Mouse (Mus musculus) limb, embryonic 12.5 days (tissue): Measurements from ENCODE around the gene Mt1. TPM values are rescaled to one million over a fixed set of nuclear protein-coding genes. Genes with fewer than 3 reads are reported as not detected.

Experiments
- ATAC-seq: fragments of 200-750 bp; cut with Nextera tagmentation; 2 replicates; pipeline ENCODE4 v1.8.0; 2017; ENCODE audit warnings: low read depth, moderate TSS enrichment; ENCODE audit not compliant: insufficient number of reproducible peaks, insufficient read depth, low FRiP score, low TSS enrichment
- H3K27ac ChIP-seq: fragments of 300-500 bp; sonication (generic); 2 replicates; pipeline ENCODE4 v1.5.1; 2016; ENCODE audit warnings: mild to moderate bottlenecking, moderate library complexity
- H3K27me3 ChIP-seq: fragments of 300-500 bp; sonication (generic); 2 replicates; pipeline ENCODE4 v1.6.1; 2016; ENCODE audit warnings: mild to moderate bottlenecking, moderate library complexity
- H3K36me3 ChIP-seq: fragments of 300-500 bp; sonication (generic); 2 replicates; pipeline ENCODE4 v1.6.1; 2016; ENCODE audit warnings: mild to moderate bottlenecking, moderate library complexity
- H3K4me1 ChIP-seq: fragments of 300-500 bp; sonication (generic); replicated peaks from 2 replicates; pipeline ENCODE4 v1.6.1; 2016
- H3K4me2 ChIP-seq: fragments of 300-500 bp; sonication (generic); 2 replicates; pipeline ENCODE4 v1.6.1; 2016; ENCODE audit warnings: mild to moderate bottlenecking, moderate library complexity
- H3K4me3 ChIP-seq: fragments of 300-500 bp; sonication (generic); replicated peaks from 2 replicates; pipeline ENCODE4 v1.5.1; 2016; ENCODE audit warnings: mild to moderate bottlenecking
- H3K9ac ChIP-seq: fragments of 300-500 bp; sonication (generic); replicated peaks from 2 replicates; pipeline ENCODE4 v1.6.1; 2016; ENCODE audit warnings: mild to moderate bottlenecking, moderate library complexity
- H3K9me3 ChIP-seq: fragments of 300-500 bp; sonication (generic); 2 replicates; pipeline ENCODE4 v1.6.1; 2016; ENCODE audit warnings: mild to moderate bottlenecking, moderate library complexity
- WGBS: fragments of 180-500 bp; shearing (Covaris S2); methylation state at CpG from one replicate; pipeline ENCODE4 v1.1.7; 2016; 5-methylcytosine and 5-hydroxymethylcytosine counted together
- polyA plus RNA-seq: library from polyadenylated mRNA; unstranded; fragments of >200 nt; fragmentation: Nextera tagmentation; extraction: Ambion mirVana; gene quantifications from 2 replicates; pipeline ENCODE4 v1.2.1, GENCODE M21; 2016

Gene Mt1
- polyA plus RNA-seq, 1 experiment from 2014 or later, result 43.6 TPM

GRCm38 (mm10) chr8:94187290-94188002, 8.6 kb downstream of the Mt1 start:
- Histone ChIP-seq H3K9me3 (no peaks in the 10 kb centered on the region), H3K4me1 (peaks cover 45% of the 10 kb centered on the region), H3K4me2 (peak overlapping the region; percentile 42; the same call in 1 of the 2 replicates), H3K4me3 (no peak overlapping the region), H3K36me3 (no peaks in the 10 kb centered on the region), H3K9ac (no peak overlapping the region), H3K27ac (no peak overlapping the region), H3K27me3 (peaks cover 73% of the 10 kb centered on the region)
- ATAC-seq, result no peak
- WGBS, result 27% methylated on average over 21 of the region's 21 CpGs

GRCm38 (mm10) chr8:94189275-94190031, 10.6 kb downstream of the Mt1 start:
- no peaks in the 10 kb centered on the region for H3K9me3 ChIP-seq
- H3K4me3 ChIP-seq, result no peak overlapping the region
- WGBS, result 76% methylated on average over 13 of the region's 13 CpGs
- H3K4me2 ChIP-seq, result no peak overlapping the region
- H3K4me1 ChIP-seq, result peaks cover 33% of the 10 kb centered on the region
- H3K36me3 ChIP-seq, result no peaks in the 10 kb centered on the region
- H3K9ac ChIP-seq, result no peak overlapping the region
- H3K27me3 ChIP-seq, result peaks cover 53% of the 10 kb centered on the region
- no peak overlapping the region for H3K27ac ChIP-seq
- ATAC-seq, result no peak

GRCm38 (mm10) chr8:94191101-94191691, 12.3 kb downstream of the Mt1 start:
- Histone ChIP-seq H3K4me3 (peak overlapping the region; percentile 28), H3K27ac (no peak overlapping the region), H3K4me2 (peak overlapping the region; percentile 54), H3K9ac (no peak overlapping the region), H3K9me3 (no peaks in the 10 kb centered on the region), H3K27me3 (peaks cover 36% of the 10 kb centered on the region), H3K36me3 (no peaks in the 10 kb centered on the region), H3K4me1 (peaks cover 31% of the 10 kb centered on the region)
- no peak for ATAC-seq
- WGBS, result 22% methylated on average over 21 of the region's 21 CpGs

- no peak for ATAC-seq
- Histone ChIP-seq H3K4me2 (no peak overlapping the region), H3K27me3 (peaks cover 19% of the 10 kb centered on the region), H3K4me1 (peaks cover 15% of the 10 kb centered on the region), H3K9ac (no peak overlapping the region), H3K27ac (no peak overlapping the region), H3K36me3 (no peaks in the 10 kb centered on the region), H3K4me3 (no peak overlapping the region), H3K9me3 (no peaks in the 10 kb centered on the region)
- WGBS, result 37% methylated on average over 1 of the region's 1 CpGs
These were observed 14.0 kb downstream of the Mt1 start for GRCm38 (mm10) chr8:94192926-94193325.

GRCm38 (mm10) chr8:94194591-94195223, 15.8 kb downstream of the Mt1 start:
- ATAC-seq, result no peak
- H3K9me3 ChIP-seq, result no peaks in the 10 kb centered on the region
- peaks cover 5% of the 10 kb centered on the region; the same call in 1 of the 2 replicates for H3K27me3 ChIP-seq
- H3K4me2 ChIP-seq, result no peak overlapping the region
- WGBS, result 88% methylated on average over 7 of the region's 7 CpGs
- H3K4me1 ChIP-seq, result peaks cover 15% of the 10 kb centered on the region
- no peak overlapping the region for H3K27ac ChIP-seq
- no peak overlapping the region for H3K9ac ChIP-seq
- H3K36me3 ChIP-seq, result no peaks in the 10 kb centered on the region
- H3K4me3 ChIP-seq, result no peak overlapping the region

GRCm38 (mm10) chr8:94199202-94199869, 20.5 kb downstream of the Mt1 start:
- H3K9me3 ChIP-seq, result no peaks in the 10 kb centered on the region
- ATAC-seq, result no peak
- H3K4me3 ChIP-seq, result no peak overlapping the region
- H3K4me1 ChIP-seq, result no peaks in the 10 kb centered on the region
- 44% methylated on average over 10 of the region's 10 CpGs for WGBS
- H3K27ac ChIP-seq, result no peak overlapping the region
- no peaks in the 10 kb centered on the region for H3K36me3 ChIP-seq
- no peak overlapping the region for H3K4me2 ChIP-seq
- no peak overlapping the region for H3K9ac ChIP-seq
- no peaks in the 10 kb centered on the region for H3K27me3 ChIP-seq

- peaks cover 4% of the 10 kb centered on the region; the same call in 1 of the 2 replicates for H3K4me1 ChIP-seq
- H3K4me2 ChIP-seq, result no peak overlapping the region
- no peaks in the 10 kb centered on the region for H3K9me3 ChIP-seq
- no peak overlapping the region for H3K9ac ChIP-seq
- no peaks in the 10 kb centered on the region for H3K36me3 ChIP-seq
- ATAC-seq, result no peak
- no peak overlapping the region for H3K27ac ChIP-seq
- no peaks in the 10 kb centered on the region for H3K27me3 ChIP-seq
- no peak overlapping the region for H3K4me3 ChIP-seq
- WGBS, result 65% methylated on average over 3 of the region's 3 CpGs
These were observed 25.2 kb downstream of the Mt1 start for GRCm38 (mm10) chr8:94204043-94204442.

GRCm38 (mm10) chr8:94205736-94206135, 26.9 kb downstream of the Mt1 start:
- no peaks in the 10 kb centered on the region for H3K36me3 ChIP-seq
- ATAC-seq, result 0 out of 2 replicates have a peak, but pooled peaks have one; percentile 37
- peaks cover 4% of the 10 kb centered on the region; the same call in 1 of the 2 replicates for H3K4me1 ChIP-seq
- no peak overlapping the region for H3K27ac ChIP-seq
- H3K27me3 ChIP-seq, result no peaks in the 10 kb centered on the region
- no peaks in the 10 kb centered on the region for H3K9me3 ChIP-seq
- H3K4me2 ChIP-seq, result no peak overlapping the region
- no peak overlapping the region for H3K4me3 ChIP-seq
- 18% methylated on average over 5 of the region's 5 CpGs for WGBS
- no peak overlapping the region for H3K9ac ChIP-seq

GRCm38 (mm10) chr8:94206256-94206655, 27.4 kb downstream of the Mt1 start:
- H3K9me3 ChIP-seq, result no peaks in the 10 kb centered on the region
- no peak overlapping the region for H3K27ac ChIP-seq
- no peak overlapping the region for H3K4me3 ChIP-seq
- no peak overlapping the region for H3K9ac ChIP-seq
- H3K36me3 ChIP-seq, result no peaks in the 10 kb centered on the region
- 75% methylated on average over 8 of the region's 8 CpGs for WGBS
- no peak overlapping the region for H3K4me2 ChIP-seq
- no peak for ATAC-seq
- no peaks in the 10 kb centered on the region for H3K27me3 ChIP-seq
- H3K4me1 ChIP-seq, result peaks cover 4% of the 10 kb centered on the region; the same call in 1 of the 2 replicates

- WGBS, result 70% methylated on average over 2 of the region's 2 CpGs
- H3K9ac ChIP-seq, result no peak overlapping the region
These were observed 28.6 kb downstream of the Mt1 start for GRCm38 (mm10) chr8:94207491-94207890.

More at GRCm38 (mm10) chr8:94207491-94207890, 28.6 kb downstream of the Mt1 start:
- Histone ChIP-seq H3K4me1 (peaks cover 4% of the 10 kb centered on the region; the same call in 1 of the 2 replicates), H3K36me3 (no peaks in the 10 kb centered on the region), H3K9me3 (no peaks in the 10 kb centered on the region), H3K4me3 (no peak overlapping the region), H3K27me3 (no peaks in the 10 kb centered on the region), H3K4me2 (no peak overlapping the region), H3K27ac (no peak overlapping the region)
- no peak for ATAC-seq
